Mouse (Mus musculus): ENCODE data around the gene Prkaa2. TPM values are rescaled to one million over a fixed set of nuclear protein-coding genes. Genes with fewer than 3 reads are reported as not detected.
A peak's percentile ranks its signal among the peaks of the same experiment; 100 is the strongest.

Gene Prkaa2
- polyA plus RNA-seq, 1 experiment from 2014 or later = 5.0 TPM

DNA sequence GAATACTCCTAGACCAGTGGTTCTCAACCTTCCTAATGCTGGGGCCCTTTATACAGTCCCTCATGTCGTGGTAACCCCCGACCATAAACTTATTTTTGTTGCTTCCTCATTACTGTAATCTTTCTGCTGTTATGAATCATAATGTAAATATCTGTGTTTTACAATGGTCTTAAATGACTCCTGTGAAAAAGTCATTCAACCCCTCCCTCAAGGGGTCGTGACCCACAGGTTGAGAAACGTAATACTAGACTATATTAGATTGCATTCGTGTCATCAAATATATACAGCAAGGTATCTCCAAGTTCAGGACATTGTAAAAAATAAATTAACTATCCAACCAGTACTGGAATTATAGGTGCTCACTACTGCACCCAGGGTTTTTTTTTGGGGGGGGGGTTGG is 3.4 kb upstream of the Prkaa2 start:
- ATAC-seq (ENCODE audit: low FRiP score) = no peak
- Histone ChIP-seq H3K27me3 (ENCODE audit: control insufficient read depth, insufficient read depth, low read length) (no peaks in the 10 kb centered on the region; the same call in 1 of the 2 replicates), H3K9ac (ENCODE audit: low read depth, low read length) (no peak overlapping the region), H3K4me3 (ENCODE audit: low read depth, low read length) (no peak overlapping the region), H3K36me3 (ENCODE audit: control insufficient read depth, insufficient read depth, low read length) (no peaks in the 10 kb centered on the region), H3K27ac (ENCODE audit: low read depth, low read length) (no peak overlapping the region), H3K4me2 (replicated peaks; ENCODE audit: low read depth, low read length) (no peak overlapping the region), H3K9me3 (ENCODE audit: control insufficient read depth, low read length) (no peaks in the 10 kb centered on the region), H3K4me1 (replicated peaks; ENCODE audit: control insufficient read depth, insufficient read depth, low read length) (no peaks in the 10 kb centered on the region; the same call in 1 of the 2 replicates)
- DNase-seq (ENCODE audit: low spot score) = no peak
- 87% methylated on average over 5 of the region's 5 CpGs for WGBS

- no peak for DNase-seq (ENCODE audit: low spot score)
- Histone ChIP-seq H3K4me1 (replicated peaks; ENCODE audit: control insufficient read depth, insufficient read depth, low read length) (no peaks in the 10 kb centered on the region; the same call in 1 of the 2 replicates), H3K36me3 (ENCODE audit: control insufficient read depth, insufficient read depth, low read length) (no peaks in the 10 kb centered on the region), H3K27ac (ENCODE audit: low read depth, low read length) (no peak overlapping the region), H3K9ac (ENCODE audit: low read depth, low read length) (no peak overlapping the region), H3K4me2 (replicated peaks; ENCODE audit: low read depth, low read length) (no peak overlapping the region), H3K9me3 (ENCODE audit: control insufficient read depth, low read length) (no peaks in the 10 kb centered on the region), H3K27me3 (ENCODE audit: control insufficient read depth, insufficient read depth, low read length) (no peaks in the 10 kb centered on the region; the same call in 1 of the 2 replicates), H3K4me3 (ENCODE audit: low read depth, low read length) (no peak overlapping the region)
- 90% methylated on average over 11 of the region's 11 CpGs for WGBS
- ATAC-seq (ENCODE audit: low FRiP score) = no peak
Observed at GRCm38 (mm10) chr4:105111770-105112169, 2.1 kb upstream of the Prkaa2 start.

- no peak for ATAC-seq (ENCODE audit: low FRiP score)
- H3K27ac ChIP-seq (ENCODE audit: low read depth, low read length) = no peak overlapping the region
- 51% methylated on average over 4 of the region's 4 CpGs for WGBS
Observed at GRCm38 (mm10) chr4:105110684-105111035, 970 bp upstream of the Prkaa2 start.

GRCm38 (mm10) chr4:105109990-105110683 is 447 bp upstream of the Prkaa2 start:
- peak overlapping the region; percentile 73 for H3K4me3 ChIP-seq (ENCODE audit: low read depth, low read length)
- no peaks in the 10 kb centered on the region for H3K36me3 ChIP-seq (ENCODE audit: control insufficient read depth, insufficient read depth, low read length)
- peak overlapping the region; percentile 54; the same call in 1 of the 2 replicates for H3K27ac ChIP-seq (ENCODE audit: low read depth, low read length)
- H3K9ac ChIP-seq (ENCODE audit: low read depth, low read length) = peak overlapping the region; percentile 86
- H3K27me3 ChIP-seq (ENCODE audit: control insufficient read depth, insufficient read depth, low read length) = no peaks in the 10 kb centered on the region; the same call in 1 of the 2 replicates
- H3K4me1 ChIP-seq (replicated peaks; ENCODE audit: control insufficient read depth, insufficient read depth, low read length) = no peaks in the 10 kb centered on the region; the same call in 1 of the 2 replicates
- WGBS = 3% methylated on average over 22 of the region's 24 CpGs
- DNase-seq (ENCODE audit: low spot score) (no peak), ATAC-seq (ENCODE audit: low FRiP score) (peak; percentile 88)
- H3K4me2 ChIP-seq (replicated peaks; ENCODE audit: low read depth, low read length) = peak overlapping the region; percentile 92
- H3K9me3 ChIP-seq (ENCODE audit: control insufficient read depth, low read length) = no peaks in the 10 kb centered on the region

More at GRCm38 (mm10) chr4:105110684-105111035, 970 bp upstream of the Prkaa2 start:
- Histone ChIP-seq H3K9ac (ENCODE audit: low read depth, low read length) (no peak overlapping the region; the same call in 1 of the 2 replicates), H3K36me3 (ENCODE audit: control insufficient read depth, insufficient read depth, low read length) (no peaks in the 10 kb centered on the region), H3K4me3 (ENCODE audit: low read depth, low read length) (peak overlapping the region; percentile 73), H3K27me3 (ENCODE audit: control insufficient read depth, insufficient read depth, low read length) (no peaks in the 10 kb centered on the region; the same call in 1 of the 2 replicates), H3K9me3 (ENCODE audit: control insufficient read depth, low read length) (no peaks in the 10 kb centered on the region), H3K4me2 (replicated peaks; ENCODE audit: low read depth, low read length) (peak overlapping the region; percentile 92), H3K4me1 (replicated peaks; ENCODE audit: control insufficient read depth, insufficient read depth, low read length) (no peaks in the 10 kb centered on the region; the same call in 1 of the 2 replicates)
- DNase-seq (ENCODE audit: low spot score) = peak; percentile 29

GRCm38 (mm10) chr4:105108641-105109198 is 970 bp downstream of the Prkaa2 start:
- H3K9ac ChIP-seq (ENCODE audit: low read depth, low read length) = peak overlapping the region; percentile 86; the same call in 1 of the 2 replicates
- no peaks in the 10 kb centered on the region; the same call in 1 of the 2 replicates for H3K4me1 ChIP-seq (replicated peaks; ENCODE audit: control insufficient read depth, insufficient read depth, low read length)
- H3K4me3 ChIP-seq (ENCODE audit: low read depth, low read length) = peak overlapping the region; percentile 73
- 29% methylated on average over 5 of the region's 5 CpGs for WGBS
- no peak overlapping the region for H3K27ac ChIP-seq (ENCODE audit: low read depth, low read length)
- ATAC-seq (ENCODE audit: low FRiP score) (peak; percentile 8; the same call in 1 of the 2 replicates), DNase-seq (ENCODE audit: low spot score) (no peak)
- H3K4me2 ChIP-seq (replicated peaks; ENCODE audit: low read depth, low read length) = peak overlapping the region; percentile 92
- no peaks in the 10 kb centered on the region; the same call in 1 of the 2 replicates for H3K27me3 ChIP-seq (ENCODE audit: control insufficient read depth, insufficient read depth, low read length)
- no peaks in the 10 kb centered on the region for H3K36me3 ChIP-seq (ENCODE audit: control insufficient read depth, insufficient read depth, low read length)
- H3K9me3 ChIP-seq (ENCODE audit: control insufficient read depth, low read length) = no peaks in the 10 kb centered on the region

GRCm38 (mm10) chr4:105107943-105108640 is 1.6 kb downstream of the Prkaa2 start:
- H3K27ac ChIP-seq (ENCODE audit: low read depth, low read length) = no peak overlapping the region
- no peaks in the 10 kb centered on the region; the same call in 1 of the 2 replicates for H3K4me1 ChIP-seq (replicated peaks; ENCODE audit: control insufficient read depth, insufficient read depth, low read length)
- ATAC-seq (ENCODE audit: low FRiP score) (no peak), DNase-seq (ENCODE audit: low spot score) (no peak)
- H3K4me2 ChIP-seq (replicated peaks; ENCODE audit: low read depth, low read length) = no peak overlapping the region
- no peak overlapping the region for H3K4me3 ChIP-seq (ENCODE audit: low read depth, low read length)
- no peaks in the 10 kb centered on the region; the same call in 1 of the 2 replicates for H3K27me3 ChIP-seq (ENCODE audit: control insufficient read depth, insufficient read depth, low read length)
- no peaks in the 10 kb centered on the region for H3K36me3 ChIP-seq (ENCODE audit: control insufficient read depth, insufficient read depth, low read length)
- H3K9ac ChIP-seq (ENCODE audit: low read depth, low read length) = no peak overlapping the region
- H3K9me3 ChIP-seq (ENCODE audit: control insufficient read depth, low read length) = no peaks in the 10 kb centered on the region
- 67% methylated on average over 12 of the region's 12 CpGs for WGBS

DNA sequence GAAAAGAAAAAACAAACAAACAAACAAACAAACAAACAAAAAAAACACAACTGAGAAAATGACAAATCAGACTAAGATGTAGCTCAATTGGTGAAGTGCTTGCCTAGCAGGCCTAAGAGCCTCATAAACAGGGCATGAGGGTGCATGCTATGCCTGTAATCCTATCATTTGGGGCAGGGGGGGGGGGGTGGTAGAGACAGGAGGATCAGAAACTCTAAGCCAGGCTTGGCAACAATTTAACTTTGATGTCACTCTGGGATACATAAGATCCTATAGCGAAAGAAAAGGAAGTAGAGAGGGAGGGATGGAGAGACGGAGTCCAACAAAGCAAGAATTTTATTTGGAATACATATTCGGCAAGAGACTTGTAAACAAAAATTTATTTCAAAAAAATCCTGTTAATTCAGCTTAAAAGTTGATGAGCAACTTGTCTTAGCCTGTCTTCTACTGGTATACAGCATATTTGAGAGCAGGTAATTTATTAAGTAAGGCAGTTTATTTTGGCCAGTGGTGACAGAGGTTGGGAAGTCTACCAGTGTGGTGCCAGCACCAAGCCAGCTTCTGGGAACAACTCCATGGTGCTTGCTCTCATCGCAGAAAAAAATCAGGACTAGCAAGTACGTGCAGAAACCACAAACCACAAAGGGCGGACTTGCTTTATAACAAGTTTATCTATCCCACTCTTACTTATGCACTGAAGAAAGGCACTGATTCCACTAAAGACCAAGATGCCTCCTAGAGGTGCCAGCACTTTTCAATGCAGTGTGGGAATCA is 5.4 kb downstream of the Prkaa2 start:
- Histone ChIP-seq H3K4me3 (ENCODE audit: low read depth, low read length) (no peak overlapping the region), H3K27ac (ENCODE audit: low read depth, low read length) (no peak overlapping the region), H3K27me3 (ENCODE audit: control insufficient read depth, insufficient read depth, low read length) (no peaks in the 10 kb centered on the region; the same call in 1 of the 2 replicates), H3K9ac (ENCODE audit: low read depth, low read length) (no peak overlapping the region), H3K4me2 (replicated peaks; ENCODE audit: low read depth, low read length) (no peak overlapping the region), H3K9me3 (ENCODE audit: control insufficient read depth, low read length) (no peaks in the 10 kb centered on the region), H3K4me1 (replicated peaks; ENCODE audit: control insufficient read depth, insufficient read depth, low read length) (no peaks in the 10 kb centered on the region), H3K36me3 (ENCODE audit: control insufficient read depth, insufficient read depth, low read length) (no peaks in the 10 kb centered on the region)
- no peak for DNase-seq (ENCODE audit: low spot score)
- no peak for ATAC-seq (ENCODE audit: low FRiP score)
- WGBS = 86% methylated on average over 6 of the region's 6 CpGs

GRCm38 (mm10) chr4:105101337-105101688 is 8.4 kb downstream of the Prkaa2 start:
- WGBS = 88% methylated on average over 4 of the region's 4 CpGs

More at GRCm38 (mm10) chr4:105101337-105101688, 8.4 kb downstream of the Prkaa2 start:
- H3K4me3 ChIP-seq (ENCODE audit: low read depth, low read length) = no peak overlapping the region
- H3K27ac ChIP-seq (ENCODE audit: low read depth, low read length) = no peak overlapping the region
- H3K4me2 ChIP-seq (replicated peaks; ENCODE audit: low read depth, low read length) = no peak overlapping the region
- no peaks in the 10 kb centered on the region for H3K9me3 ChIP-seq (ENCODE audit: control insufficient read depth, low read length)
- no peak overlapping the region for H3K9ac ChIP-seq (ENCODE audit: low read depth, low read length)
- no peaks in the 10 kb centered on the region for H3K36me3 ChIP-seq (ENCODE audit: control insufficient read depth, insufficient read depth, low read length)
- DNase-seq (ENCODE audit: low spot score) = no peak
- ATAC-seq (ENCODE audit: low FRiP score) = no peak
- H3K27me3 ChIP-seq (ENCODE audit: control insufficient read depth, insufficient read depth, low read length) = no peaks in the 10 kb centered on the region
- no peaks in the 10 kb centered on the region for H3K4me1 ChIP-seq (replicated peaks; ENCODE audit: control insufficient read depth, insufficient read depth, low read length)
